Mouse (Mus musculus): ENCODE measurements around the gene 3425401B19Rik.

Gene 3425401B19Rik

DNA sequence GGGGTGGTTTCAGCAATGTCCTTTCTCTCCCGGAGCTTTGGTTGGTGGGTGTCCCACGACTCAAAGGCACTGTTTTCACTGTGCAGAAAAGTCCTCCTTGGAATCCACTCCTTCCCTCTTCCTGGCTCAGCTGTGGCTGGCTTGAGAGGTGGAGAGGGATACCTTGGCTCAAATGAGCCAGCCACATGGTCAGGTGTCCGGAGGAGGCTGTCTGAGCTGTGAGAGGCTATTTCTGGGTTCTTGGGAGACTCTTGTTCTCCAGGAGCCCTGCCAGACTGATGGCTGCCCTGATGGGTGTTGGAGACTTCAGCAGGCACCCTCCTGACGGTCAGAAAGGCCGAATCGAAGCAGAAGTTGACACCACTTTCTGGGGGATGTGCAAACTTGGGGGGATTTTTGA is 22.0 kb downstream of the 3425401B19Rik start:
- no peak for DNase-seq (ENCODE audit: low read depth, low spot score)

DNA sequence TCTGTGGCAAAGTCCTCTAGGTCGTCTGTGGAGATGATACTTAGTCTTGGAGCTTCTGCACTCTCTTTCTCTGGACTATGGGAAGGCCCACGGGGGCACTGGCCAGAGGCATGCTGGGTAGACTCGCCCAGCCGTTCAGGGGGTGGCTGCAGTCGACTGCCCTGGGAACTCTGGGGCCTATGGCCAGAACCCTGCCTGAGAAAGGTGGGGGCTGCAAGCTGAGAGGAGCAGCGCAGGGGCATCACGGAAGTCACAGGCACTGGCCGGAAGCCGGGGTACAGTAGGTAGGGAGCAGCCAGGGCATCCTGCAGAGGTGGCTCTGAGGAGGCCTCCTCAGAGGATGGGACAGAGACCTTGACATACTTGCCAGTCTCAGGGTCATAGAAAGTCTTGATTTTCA is 25.3 kb downstream of the 3425401B19Rik start:
- no peak for DNase-seq (ENCODE audit: low read depth, low spot score)

DNA sequence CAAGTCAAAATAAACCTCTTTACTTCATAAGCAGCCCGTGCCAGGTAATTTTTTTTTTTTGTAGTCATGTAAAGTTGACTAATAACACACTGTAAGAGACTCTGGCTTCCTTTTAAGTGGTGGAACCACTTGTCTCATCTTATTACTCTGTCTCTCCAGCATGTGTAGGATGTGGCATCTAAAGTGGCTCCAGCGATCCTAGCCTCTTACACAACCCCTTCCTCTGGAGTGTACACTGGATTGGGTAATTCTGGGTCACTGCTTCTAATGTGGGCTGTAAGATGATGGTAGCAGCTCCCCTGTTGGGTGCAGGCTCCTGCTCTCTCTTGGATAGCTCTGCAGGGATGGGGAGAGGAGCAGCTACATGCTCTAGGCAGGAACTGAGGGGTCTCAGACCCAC is 46.6 kb downstream of the 3425401B19Rik start:
- DNase-seq (ENCODE audit: low read depth, low spot score): no peak

DNA sequence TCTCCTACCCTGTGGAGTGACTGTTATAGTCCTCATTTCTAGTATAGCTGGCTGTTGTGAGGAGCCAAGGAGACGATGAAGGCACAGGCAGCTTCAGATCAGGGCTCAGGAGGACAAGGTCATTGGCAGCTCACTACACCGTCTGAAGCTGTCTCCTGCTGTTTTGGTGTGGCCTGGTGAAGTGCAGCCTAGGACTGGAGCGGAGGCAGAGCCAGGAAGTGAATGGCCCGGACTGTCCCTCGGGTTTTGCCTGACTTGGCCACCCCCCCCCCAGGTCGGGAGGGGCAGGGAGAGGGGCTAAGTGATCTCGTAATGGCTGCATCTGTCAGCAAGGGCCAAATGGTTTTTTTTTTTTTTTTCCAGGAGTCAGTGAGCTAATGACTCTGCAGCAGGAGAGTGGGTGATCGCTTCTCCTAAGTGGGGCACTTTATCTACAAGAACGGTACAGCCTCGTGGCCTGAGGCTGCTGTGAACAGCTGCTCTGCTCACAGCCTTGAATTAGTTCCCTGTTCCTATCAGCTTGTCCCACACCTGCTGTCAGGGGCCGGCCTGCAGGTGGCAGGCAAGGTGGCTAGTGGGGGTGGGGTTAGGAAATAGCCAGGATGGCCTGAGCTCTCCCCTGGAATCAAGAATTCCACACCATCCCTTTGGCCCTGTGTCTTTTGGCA is 50.9 kb downstream of the 3425401B19Rik start:
- DNase-seq (ENCODE audit: low read depth, low spot score): no peak

DNA sequence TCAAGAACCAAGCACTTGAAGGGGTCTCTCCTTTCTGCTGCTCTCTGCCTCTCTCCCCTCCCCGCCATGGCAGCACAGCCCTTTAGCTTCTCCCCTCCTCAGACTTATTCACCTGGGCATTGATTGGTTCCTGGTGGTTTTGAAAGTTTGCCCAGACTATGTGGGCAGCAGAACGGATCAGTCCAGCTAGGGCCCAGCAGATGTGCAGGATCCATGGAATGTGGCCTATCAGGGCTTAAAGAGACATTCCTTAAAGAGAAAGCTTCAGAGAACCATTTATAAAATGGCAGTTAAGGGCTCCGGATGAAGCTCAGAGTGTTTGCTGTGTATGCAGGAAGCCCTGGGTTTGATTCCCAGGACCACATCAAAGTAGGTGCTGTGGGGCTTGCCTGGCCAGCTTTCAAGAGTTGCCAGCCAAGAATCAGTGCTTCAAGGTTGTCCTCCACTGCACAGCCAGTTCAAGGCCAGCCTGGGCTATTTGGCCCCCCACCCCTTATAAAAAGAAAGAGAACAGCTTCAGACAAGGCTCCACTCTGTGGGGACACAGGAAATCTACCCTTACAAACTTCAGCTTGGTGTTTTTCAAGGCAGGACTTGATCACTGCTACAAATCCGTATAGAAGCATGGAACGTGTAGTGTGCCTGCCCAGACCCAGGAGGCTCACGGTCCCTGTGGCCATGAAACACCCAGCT is 52.0 kb downstream of the 3425401B19Rik start:
- DNase-seq (ENCODE audit: low read depth, low spot score): no peak

DNA sequence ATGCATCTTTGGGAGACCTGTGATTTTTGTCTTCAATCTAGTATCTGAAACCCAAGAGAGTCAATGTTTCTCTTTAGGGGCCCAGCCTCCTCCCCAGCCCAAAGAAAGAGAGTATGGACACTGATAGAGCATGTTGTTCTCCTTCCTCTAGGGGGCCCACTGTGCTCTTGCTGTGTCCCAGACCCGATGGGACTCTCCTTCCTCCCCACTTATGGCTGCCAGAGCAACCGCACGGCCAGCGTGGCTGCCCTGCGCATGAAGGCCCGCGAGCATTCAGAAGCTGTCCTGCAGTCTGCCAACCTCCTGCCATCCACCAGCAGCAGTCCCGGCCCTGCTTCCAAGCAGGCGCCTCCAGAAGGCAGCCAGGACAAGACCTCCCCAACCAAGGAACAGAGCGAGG is 56.5 kb downstream of the 3425401B19Rik start:
- DNase-seq (ENCODE audit: low read depth, low spot score): no peak

DNA sequence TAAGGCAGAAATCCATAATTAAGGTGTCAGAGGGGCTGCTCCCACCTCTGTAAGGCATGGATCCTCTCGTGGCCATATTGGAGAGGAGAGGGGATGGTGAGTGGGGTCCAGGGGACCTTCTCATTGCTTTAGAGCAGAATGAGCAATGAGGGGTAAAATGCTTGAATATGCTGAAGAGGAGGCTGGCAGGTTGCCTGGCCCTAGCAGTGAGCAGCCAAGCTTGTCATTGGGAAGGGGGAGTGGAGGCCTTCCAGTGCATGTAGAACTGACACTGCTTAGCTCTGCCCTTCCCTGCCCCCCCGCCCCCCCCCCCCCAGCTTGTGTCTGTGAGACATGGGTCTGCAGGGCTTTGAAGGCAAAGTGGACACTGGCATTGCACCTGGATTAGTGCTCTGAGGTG is 57.8 kb downstream of the 3425401B19Rik start:
- no peak for DNase-seq (ENCODE audit: low read depth, low spot score)

DNA sequence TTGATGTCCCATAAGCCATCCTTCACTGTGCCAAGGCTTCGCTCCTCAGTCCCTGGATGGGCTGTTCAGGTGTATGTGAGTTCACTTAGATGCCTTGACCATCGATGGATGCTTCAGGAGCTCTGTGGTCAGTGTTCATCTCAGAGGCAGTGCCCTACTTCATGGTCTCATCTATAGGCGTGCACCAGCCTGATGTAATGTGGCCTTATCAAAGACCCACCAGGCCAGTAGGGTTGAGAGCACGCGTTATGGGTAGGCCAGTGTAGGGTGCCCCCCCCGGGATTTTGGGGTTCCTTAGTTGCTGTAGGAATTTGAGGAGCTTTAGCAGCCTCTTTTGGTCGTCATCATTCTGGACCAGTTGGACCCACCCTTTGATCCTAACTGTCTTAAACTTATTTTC is 60.3 kb downstream of the 3425401B19Rik start:
- DNase-seq (ENCODE audit: low read depth, low spot score): no peak

DNA sequence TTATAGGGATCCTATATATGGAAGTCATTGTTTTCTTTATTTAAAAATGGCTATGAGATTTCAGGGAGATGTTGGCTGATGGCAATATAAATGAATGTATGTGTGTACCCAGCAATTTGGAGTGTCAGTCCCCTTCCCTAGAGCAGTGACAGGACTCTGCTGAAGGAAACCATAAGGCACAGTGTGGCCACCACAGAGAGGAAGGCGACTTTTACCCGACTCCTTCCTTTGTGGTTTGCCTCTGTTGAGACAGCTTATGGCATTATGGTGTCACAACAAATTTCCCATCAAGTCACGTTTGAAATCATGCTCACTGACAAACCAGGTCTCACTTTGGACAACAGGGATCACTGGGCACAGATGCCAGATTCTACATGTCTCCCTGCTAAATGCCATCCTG is 60.8 kb downstream of the 3425401B19Rik start:
- DNase-seq (ENCODE audit: low read depth, low spot score): no peak

DNA sequence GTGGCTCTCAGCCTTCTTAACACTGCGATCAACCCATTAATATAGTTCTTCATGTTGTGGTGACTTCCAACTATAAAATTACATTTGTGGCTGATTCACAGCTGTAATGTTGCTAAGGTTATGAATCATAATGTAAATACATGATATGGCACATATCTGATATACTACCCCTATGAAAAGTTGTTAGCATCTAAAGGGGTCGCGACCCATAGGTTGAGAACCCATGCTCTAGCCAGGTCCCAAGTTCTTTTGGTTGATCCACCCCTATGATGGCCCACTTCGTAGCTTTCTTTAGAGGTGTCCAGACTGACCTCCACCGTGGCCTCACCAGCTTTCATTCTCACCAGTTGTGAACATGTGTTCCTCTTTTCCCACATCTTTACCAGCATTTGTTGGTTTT is 67.8 kb downstream of the 3425401B19Rik start:
- DNase-seq (ENCODE audit: low read depth, low spot score): no peak

DNA sequence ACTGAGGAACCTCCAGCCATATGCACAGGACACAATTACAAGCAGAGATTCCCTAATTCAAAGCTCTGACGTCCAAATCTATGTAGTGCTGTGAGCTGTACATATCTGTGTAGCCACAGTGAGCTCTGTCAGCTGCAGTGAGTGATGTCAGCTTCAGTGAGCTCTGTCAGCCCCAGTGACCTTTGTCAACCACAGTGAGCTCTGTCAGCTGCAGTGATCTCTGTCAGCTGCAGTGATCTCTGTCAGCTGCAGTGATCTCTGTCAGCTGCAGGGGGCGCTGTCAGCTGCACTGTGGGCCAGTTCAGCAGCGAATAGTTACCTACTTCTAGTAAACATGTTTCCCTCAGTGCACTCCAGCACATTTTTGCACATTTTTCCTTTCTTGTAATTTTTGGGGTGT is 75.7 kb downstream of the 3425401B19Rik start:
- peak; percentile 8 for DNase-seq (ENCODE audit: low read depth, low spot score)
